Mouse (Mus musculus) forebrain, embryonic 11.5 days (tissue): ENCODE results near the gene Gpr132. TPM values are rescaled to one million over a fixed set of nuclear protein-coding genes. Genes with fewer than 3 reads are reported as not detected.

ENCODE experiments used
- ATAC-seq: fragments of 200-750 bp; cut with Nextera tagmentation; replicated peaks from 2 replicates; pipeline ENCODE4 v1.8.0; 2017; ENCODE audit warnings: moderate TSS enrichment; ENCODE audit not compliant: low FRiP score
- DNase-seq: peaks from one replicate; pipeline ENCODE4 v3.0.0-alpha.2; 2017; ENCODE audit warnings: low spot score
- H3K27ac ChIP-seq: fragments of 300-500 bp; sonication (generic); 2 replicates; pipeline ENCODE4 v1.5.1; 2014; ENCODE audit warnings: low read depth, low read length
- H3K27me3 ChIP-seq: fragments of 300-500 bp; sonication (generic); 2 replicates; pipeline ENCODE4 v1.6.1; 2014; ENCODE audit warnings: mild to moderate bottlenecking, low read length, mixed read lengths; ENCODE audit not compliant: control insufficient read depth, insufficient read depth
- H3K36me3 ChIP-seq: fragments of 300-500 bp; sonication (generic); 2 replicates; pipeline ENCODE4 v1.6.1; 2014; ENCODE audit warnings: mild to moderate bottlenecking, low read length, moderate library complexity, mixed read lengths; ENCODE audit not compliant: control insufficient read depth, insufficient read depth
- H3K4me1 ChIP-seq: fragments of 300-500 bp; sonication (generic); replicated peaks from 2 replicates; pipeline ENCODE4 v1.6.1; 2014; ENCODE audit warnings: low read length, mixed read lengths; ENCODE audit not compliant: control insufficient read depth, insufficient read depth
- H3K4me2 ChIP-seq: fragments of 300-500 bp; sonication (generic); 2 replicates; pipeline ENCODE4 v1.6.1; 2014; ENCODE audit warnings: low read depth, mild to moderate bottlenecking, low read length, moderate library complexity, mixed read lengths; ENCODE audit not compliant: severe bottlenecking
- H3K4me3 ChIP-seq: fragments of 300-500 bp; sonication (generic); 2 replicates; pipeline ENCODE4 v1.5.1; 2014; ENCODE audit warnings: low read depth, low read length
- H3K9ac ChIP-seq: fragments of 300-500 bp; sonication (generic); 2 replicates; pipeline ENCODE4 v1.6.1; 2014; ENCODE audit warnings: low read length
- H3K9me3 ChIP-seq: fragments of 300-500 bp; sonication (generic); 2 replicates; pipeline ENCODE4 v1.6.1; 2016; ENCODE audit warnings: low read length, mixed read lengths; ENCODE audit not compliant: control insufficient read depth
- WGBS: fragments of 180-500 bp; shearing (Covaris S2); extraction: QIAGEN DNeasy Blood & Tissue Kit; methylation state at CpG from one replicate; pipeline ENCODE4 v1.1.7; 2014; 5-methylcytosine and 5-hydroxymethylcytosine counted together
- polyA plus RNA-seq: library from polyadenylated mRNA; unstranded; fragments of >200 nt; fragmentation: Nextera tagmentation; extraction: Ambion mirVana; gene quantifications from 2 replicates; pipeline ENCODE4 v1.2.1, GENCODE M21; 2014

Gpr132 gene
- polyA plus RNA-seq, result not detected in 2 replicates

DNA sequence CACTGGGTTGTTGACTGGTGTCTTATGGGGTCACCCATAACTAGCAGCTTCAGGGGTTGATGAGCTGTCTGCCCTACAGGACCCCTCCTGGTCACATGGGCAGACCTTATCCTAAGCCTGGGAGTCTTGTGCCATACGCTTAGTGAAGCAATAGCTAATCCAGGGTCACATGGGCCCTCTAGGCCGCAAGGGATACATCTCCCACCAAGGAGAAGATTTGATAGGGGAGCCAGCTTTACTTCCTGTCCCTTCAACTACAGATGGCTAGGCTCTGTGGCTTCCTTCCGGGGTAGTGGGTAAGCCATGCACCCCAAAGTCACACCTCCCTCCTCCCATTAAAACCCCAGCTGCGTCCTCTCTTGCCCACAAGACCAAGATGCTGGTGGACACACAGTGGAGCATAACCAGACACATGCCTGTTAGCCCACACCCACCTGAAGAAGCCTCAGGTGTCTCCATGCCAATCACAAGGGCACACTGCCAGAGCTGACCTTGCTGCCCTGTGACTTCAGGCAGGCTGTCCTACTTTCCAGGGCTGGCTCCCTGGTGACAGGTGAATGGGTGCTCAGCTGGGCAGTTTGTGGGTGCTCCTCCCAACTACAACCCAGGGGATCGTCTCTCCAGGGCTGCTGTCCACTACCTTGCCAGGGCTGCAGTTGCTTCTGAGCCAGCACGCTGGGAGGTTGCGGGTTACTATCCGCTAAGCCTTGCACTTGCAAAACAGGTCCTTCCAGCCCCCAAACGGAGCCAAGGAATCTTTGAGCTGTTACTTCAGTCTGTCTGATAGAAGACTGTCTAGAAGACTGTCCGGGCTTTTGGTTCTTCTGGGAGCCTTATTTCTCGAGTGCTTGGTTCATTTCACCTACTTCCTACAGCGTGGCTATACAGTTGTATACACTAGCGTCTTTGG, at the start of gene Gpr132:
Gene Gpr132, minus strand, starts transcription at position 51 of the 910 bp plus-strand sequence.
- H3K27me3 ChIP-seq, result peaks cover 3% of the 10 kb centered on the region
- WGBS, result 65% methylated on average over 13 of the region's 13 CpGs
- no peaks in the 10 kb centered on the region for H3K36me3 ChIP-seq
- ATAC-seq, result no peak
- no peak for DNase-seq
- H3K4me1 ChIP-seq, result 0 out of 2 replicates have a peak, but pooled peaks cover 2% of the 10 kb centered on the region
- no peak within 1 kb of the TSS for H3K4me2 ChIP-seq
- no peak within 1 kb of the TSS for H3K4me3 ChIP-seq
- no peak within 1 kb of the TSS for H3K9ac ChIP-seq
- no peaks in the 10 kb centered on the region for H3K9me3 ChIP-seq
- no peak within 1 kb of the TSS for H3K27ac ChIP-seq

DNA sequence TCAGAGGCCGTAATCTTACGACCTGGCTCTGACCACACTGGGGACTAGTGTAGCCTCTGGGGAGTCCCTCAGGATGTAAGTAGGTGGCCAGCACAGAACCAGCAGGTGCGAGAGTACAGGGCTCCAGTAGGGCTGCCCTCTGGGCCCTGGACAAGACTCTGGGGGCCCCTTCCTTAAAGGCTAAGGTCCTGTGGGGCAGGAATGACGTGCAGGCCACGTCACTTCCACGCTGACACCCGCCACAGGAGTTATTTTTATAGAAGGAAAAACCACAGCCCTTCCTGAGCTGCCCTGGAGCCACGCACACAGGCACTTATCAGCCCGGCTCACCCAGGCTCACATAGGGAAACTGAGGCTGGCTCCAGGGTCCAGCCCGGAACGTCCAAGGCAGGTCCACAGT, 49.5 kb upstream of the Gpr132 start:
- Histone ChIP-seq H3K9ac (no peak overlapping the region), H3K27ac (no peak overlapping the region), H3K9me3 (no peaks in the 10 kb centered on the region), H3K4me1 (peaks cover 2% of the 10 kb centered on the region; the same call in 1 of the 2 replicates), H3K4me2 (no peak overlapping the region), H3K4me3 (no peak overlapping the region), H3K27me3 (no peaks in the 10 kb centered on the region), H3K36me3 (no peaks in the 10 kb centered on the region)
- 90% methylated on average over 11 of the region's 11 CpGs for WGBS
- ATAC-seq (no peak), DNase-seq (no peak)

DNA sequence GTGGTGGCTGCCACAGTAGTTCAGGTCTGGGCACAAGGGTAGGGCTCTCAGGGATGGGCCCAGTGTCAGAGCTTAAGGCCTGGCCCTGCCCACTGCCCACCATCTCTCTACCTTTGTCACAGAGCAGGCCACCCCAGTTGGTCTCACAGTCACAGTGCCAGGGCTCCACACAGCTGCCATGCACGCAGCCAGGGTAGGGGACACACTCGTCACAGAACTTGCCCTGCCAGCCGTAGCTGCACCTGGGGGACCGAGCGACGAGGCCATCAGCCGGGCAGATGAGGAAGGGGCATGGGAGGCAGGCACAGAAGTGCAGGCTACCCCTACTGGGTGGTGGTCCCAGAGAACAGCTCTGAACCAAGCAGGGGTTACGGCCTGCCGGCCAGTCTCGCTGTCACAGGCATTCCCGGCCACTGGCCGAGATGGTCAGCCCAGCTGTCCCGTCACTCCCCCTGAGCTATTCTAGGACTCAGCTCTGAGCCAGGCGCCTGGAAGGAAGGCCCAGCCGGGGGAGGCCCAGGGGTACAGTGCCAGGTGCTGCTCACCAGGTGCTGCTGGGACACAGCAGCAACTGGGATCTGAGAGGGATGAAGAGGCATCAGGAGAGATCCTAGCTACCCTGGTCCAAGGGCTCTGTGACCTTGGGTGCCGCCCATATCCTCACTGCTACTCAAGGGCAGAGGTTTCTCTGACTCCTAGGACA, 48.8 kb upstream of the Gpr132 start:
- no peak overlapping the region for H3K9ac ChIP-seq
- H3K27ac ChIP-seq, result no peak overlapping the region
- no peaks in the 10 kb centered on the region for H3K4me1 ChIP-seq
- no peak overlapping the region for H3K4me3 ChIP-seq
- no peak for DNase-seq
- no peak overlapping the region for H3K4me2 ChIP-seq
- no peak for ATAC-seq
- H3K9me3 ChIP-seq, result no peaks in the 10 kb centered on the region
- no peaks in the 10 kb centered on the region for H3K36me3 ChIP-seq
- no peaks in the 10 kb centered on the region for H3K27me3 ChIP-seq
- WGBS, result 83% methylated on average over 16 of the region's 16 CpGs

DNA sequence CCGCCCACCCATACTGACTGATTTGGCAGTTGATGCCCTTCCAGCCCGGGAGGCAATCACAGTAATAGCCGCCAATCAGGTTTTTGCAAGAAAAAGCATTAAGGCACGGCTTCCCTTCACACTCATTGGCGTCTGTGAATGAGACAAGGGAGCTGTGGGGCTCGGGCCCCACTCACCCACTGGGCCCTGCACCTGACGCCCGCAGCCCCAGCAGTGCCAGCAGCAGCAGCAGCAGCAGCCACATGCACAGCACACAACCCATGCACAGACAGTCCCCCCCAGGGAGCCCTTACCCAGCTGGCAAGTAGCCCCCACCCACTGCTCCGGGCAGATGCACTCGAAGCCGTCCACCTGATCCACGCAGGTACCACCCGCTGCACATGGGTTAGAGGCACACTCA, 47.6 kb upstream of the Gpr132 start:
- H3K4me1 ChIP-seq, result no peaks in the 10 kb centered on the region
- no peaks in the 10 kb centered on the region for H3K9me3 ChIP-seq
- no peak overlapping the region for H3K27ac ChIP-seq
- no peak overlapping the region for H3K4me3 ChIP-seq
- H3K27me3 ChIP-seq, result no peaks in the 10 kb centered on the region
- no peak overlapping the region for H3K9ac ChIP-seq
- WGBS, result 80% methylated on average over 13 of the region's 13 CpGs
- H3K36me3 ChIP-seq, result no peaks in the 10 kb centered on the region
- DNase-seq, result no peak
- no peak overlapping the region for H3K4me2 ChIP-seq
- no peak for ATAC-seq

DNA sequence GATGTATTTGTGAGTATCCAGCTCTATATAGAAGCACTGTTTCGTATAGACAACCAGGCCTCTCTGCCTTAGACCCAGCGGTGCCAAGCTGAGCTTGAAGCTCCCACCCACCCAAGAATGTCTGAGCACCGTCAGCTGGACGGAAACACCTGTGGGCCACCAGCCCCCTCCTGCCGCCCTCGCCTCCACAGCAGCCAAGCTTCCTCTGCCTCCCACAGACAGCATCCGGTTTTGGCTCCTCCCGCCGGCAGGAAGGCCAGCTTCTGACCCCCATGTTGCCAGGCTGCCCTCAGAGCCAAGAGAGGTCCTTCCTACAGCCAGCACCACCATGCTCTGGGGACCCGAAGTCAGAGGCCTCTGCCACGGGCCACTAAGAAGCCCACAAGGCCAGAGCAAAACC, 46.5 kb upstream of the Gpr132 start:
- H3K9ac ChIP-seq, result no peak overlapping the region

GRCm38 (mm10) chr12:112912951-112913745, 45.1 kb upstream of the Gpr132 start:
- DNase-seq (no peak), ATAC-seq (no peak)
- Histone ChIP-seq H3K27ac (no peak overlapping the region), H3K9ac (no peak overlapping the region), H3K4me1 (no peaks in the 10 kb centered on the region), H3K36me3 (no peaks in the 10 kb centered on the region), H3K4me2 (no peak overlapping the region), H3K27me3 (no peaks in the 10 kb centered on the region), H3K4me3 (no peak overlapping the region), H3K9me3 (no peaks in the 10 kb centered on the region)
- 92% methylated on average over 28 of the region's 28 CpGs for WGBS

More for the DNA sequence above, 46.5 kb upstream of the Gpr132 start:
- no peak overlapping the region for H3K27ac ChIP-seq
- WGBS, result 89% methylated on average over 11 of the region's 11 CpGs
- no peaks in the 10 kb centered on the region for H3K27me3 ChIP-seq
- H3K4me1 ChIP-seq, result no peaks in the 10 kb centered on the region
- ATAC-seq (no peak), DNase-seq (no peak)
- no peaks in the 10 kb centered on the region for H3K36me3 ChIP-seq
- no peak overlapping the region for H3K4me2 ChIP-seq
- H3K9me3 ChIP-seq, result no peaks in the 10 kb centered on the region
- H3K4me3 ChIP-seq, result no peak overlapping the region

DNA sequence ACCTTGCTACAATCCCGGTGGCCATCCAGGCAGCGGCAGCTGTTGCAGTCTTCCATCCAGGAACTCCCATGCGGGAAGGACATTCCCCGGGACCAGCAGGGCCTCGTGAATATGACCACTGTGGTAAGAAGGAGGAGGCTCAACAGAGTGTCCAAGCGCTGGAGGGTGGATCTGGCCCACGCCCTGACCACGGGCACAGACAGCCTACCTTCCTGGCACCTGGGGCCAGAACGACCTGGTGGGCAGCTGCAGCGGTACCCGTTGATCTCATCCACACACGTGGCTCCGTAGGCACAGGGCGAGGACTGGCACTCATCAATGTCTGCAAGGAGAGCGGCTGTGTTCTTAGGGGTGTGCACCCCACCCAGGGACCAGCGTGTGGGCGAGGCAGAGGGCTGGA, 43.7 kb upstream of the Gpr132 start:
- Histone ChIP-seq H3K9ac (no peak overlapping the region), H3K9me3 (no peaks in the 10 kb centered on the region), H3K4me2 (no peak overlapping the region), H3K27ac (no peak overlapping the region), H3K36me3 (no peaks in the 10 kb centered on the region), H3K27me3 (no peaks in the 10 kb centered on the region), H3K4me3 (no peak overlapping the region), H3K4me1 (no peaks in the 10 kb centered on the region)
- WGBS, result 89% methylated on average over 17 of the region's 17 CpGs
- ATAC-seq (no peak), DNase-seq (no peak)

GRCm38 (mm10) chr12:112908991-112909390, 41.0 kb upstream of the Gpr132 start:
- 97% methylated on average over 22 of the region's 22 CpGs for WGBS
- ATAC-seq (no peak), DNase-seq (no peak)
- Histone ChIP-seq H3K4me1 (no peaks in the 10 kb centered on the region), H3K27ac (no peak overlapping the region), H3K4me3 (no peak overlapping the region), H3K9me3 (no peaks in the 10 kb centered on the region), H3K9ac (no peak overlapping the region), H3K36me3 (no peaks in the 10 kb centered on the region), H3K27me3 (no peaks in the 10 kb centered on the region), H3K4me2 (no peak overlapping the region)
